Mouse (Mus musculus): ENCODE data around the gene Pcgf5. TPM values are rescaled to one million over a fixed set of nuclear protein-coding genes. Genes with fewer than 3 reads are reported as not detected.

Pcgf5 gene
- polyA plus RNA-seq (2014; fragmentation: Illumina TruSeq; extraction: RNeasy Lipid Tissue Mini Kit (QIAGEN cat#74804); ENCODE audit: insufficient read depth, low read depth, low replicate concordance): 12.6 TPM

DNA sequence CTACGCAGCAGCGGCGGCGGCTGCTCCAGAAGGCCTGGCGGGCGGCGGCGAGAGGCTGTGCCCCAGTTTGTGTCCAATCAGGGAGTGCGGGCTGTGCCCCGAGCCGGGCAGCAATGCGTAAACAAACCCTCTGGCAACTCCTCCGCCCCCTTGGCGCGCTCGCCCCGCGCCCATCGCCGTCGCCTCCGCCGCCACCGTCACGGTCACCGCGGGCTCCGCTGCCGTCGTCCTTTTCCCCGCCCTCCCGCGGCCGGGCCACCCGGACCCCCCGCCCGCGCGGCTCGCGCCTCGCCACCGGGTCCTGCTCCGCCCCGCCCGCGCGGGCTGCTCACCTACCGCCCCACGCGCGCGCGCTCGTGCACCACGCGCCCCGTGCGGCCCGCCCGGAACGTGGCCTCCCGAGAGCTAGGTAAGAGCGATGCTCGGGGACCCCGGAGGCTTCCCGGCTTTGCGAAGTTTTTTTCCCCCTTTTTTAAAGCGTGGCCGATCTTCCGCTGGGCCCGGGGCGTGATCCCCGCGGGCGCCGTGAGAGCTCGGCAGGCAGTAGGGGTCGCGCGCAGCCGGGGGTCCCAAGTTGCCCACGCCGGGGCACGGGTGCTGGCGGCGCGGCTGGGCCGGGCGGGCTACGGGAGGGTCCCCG is at the start of gene Pcgf5:
TSS of gene Pcgf5 (plus strand) at position 149 of the 640 bp plus-strand sequence.

Other genes with a start within 250 kb of the Pcgf5 start
- gene Ankrd1, start 228.2 kb upstream of the Pcgf5 start, polyA plus RNA-seq (2014; fragmentation: Illumina TruSeq; extraction: RNeasy Lipid Tissue Mini Kit (QIAGEN cat#74804); ENCODE audit: insufficient read depth, low read depth, low replicate concordance): 23.7 TPM
- gene Hectd2, start 206.3 kb downstream of the Pcgf5 start, polyA plus RNA-seq (2014; fragmentation: Illumina TruSeq; extraction: RNeasy Lipid Tissue Mini Kit (QIAGEN cat#74804); ENCODE audit: insufficient read depth, low read depth, low replicate concordance): 0.43 TPM

Measured in lung, adult 10 weeks (tissue).